Mouse (Mus musculus): ENCODE data around the gene Irs2.

The Irs2 gene

DNA sequence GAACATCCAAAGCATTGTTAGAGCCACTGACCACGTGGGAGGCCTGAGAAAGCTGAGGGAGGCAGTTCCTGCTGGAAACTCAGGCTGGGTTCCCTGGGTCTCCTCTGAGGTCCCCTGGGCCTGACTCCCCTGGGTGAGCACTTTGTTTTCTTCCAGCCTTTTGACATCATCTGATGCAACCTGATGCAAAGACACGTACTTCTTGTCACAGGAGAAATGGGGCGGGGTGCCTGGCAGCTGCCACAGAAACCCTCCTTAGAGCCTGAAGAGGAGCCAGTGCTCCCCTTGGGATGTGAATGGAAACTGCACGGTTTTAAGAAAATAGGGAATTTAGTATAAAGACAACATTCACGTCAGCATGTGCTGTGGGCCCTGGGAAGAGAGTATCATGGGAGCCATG lies 55.6 kb downstream of the Irs2 start:
- no peak for DNase-seq (ENCODE audit: low spot score)

DNA sequence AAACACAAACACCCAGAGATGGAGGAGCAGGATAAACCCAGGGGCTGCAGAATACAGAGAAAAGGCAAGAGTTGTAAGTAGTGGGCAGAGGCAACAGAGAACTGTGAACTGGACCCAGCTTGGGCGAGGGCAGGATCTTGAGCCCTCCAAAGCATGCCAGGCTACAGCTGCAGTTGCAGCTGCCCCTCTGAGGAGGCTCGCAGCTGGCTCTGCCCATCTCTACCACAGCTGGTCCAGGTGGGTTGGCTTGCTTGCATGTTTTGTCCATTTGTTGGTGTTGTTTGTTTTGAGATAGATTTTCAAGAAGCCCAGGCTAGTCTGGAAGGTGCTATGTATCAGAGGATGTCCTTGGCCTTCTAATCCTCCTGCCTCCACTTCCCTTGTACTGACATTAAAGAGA lies 56.0 kb downstream of the Irs2 start:
- DNase-seq (ENCODE audit: low spot score) = no peak

DNA sequence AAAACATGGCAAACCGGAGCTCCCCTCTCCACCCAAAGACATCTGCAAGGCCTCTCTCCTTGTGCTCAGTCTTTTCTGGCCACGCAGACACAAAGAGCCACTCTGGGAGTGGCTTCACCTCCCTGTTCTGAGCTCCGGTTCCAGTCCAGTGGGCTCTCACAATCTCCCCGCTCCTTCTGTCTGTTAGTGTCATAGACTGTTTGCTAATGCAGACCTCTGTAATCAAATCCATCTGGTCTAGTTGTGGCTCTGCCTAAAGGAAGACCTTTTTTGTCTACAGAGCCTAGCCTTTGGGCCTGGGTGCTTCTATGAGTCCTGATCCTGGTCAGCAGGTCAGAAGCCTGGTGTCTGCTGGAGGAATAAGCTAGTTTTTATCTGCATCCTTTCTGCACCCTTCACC lies 56.7 kb downstream of the Irs2 start:
- DNase-seq (ENCODE audit: low spot score) = no peak

DNA sequence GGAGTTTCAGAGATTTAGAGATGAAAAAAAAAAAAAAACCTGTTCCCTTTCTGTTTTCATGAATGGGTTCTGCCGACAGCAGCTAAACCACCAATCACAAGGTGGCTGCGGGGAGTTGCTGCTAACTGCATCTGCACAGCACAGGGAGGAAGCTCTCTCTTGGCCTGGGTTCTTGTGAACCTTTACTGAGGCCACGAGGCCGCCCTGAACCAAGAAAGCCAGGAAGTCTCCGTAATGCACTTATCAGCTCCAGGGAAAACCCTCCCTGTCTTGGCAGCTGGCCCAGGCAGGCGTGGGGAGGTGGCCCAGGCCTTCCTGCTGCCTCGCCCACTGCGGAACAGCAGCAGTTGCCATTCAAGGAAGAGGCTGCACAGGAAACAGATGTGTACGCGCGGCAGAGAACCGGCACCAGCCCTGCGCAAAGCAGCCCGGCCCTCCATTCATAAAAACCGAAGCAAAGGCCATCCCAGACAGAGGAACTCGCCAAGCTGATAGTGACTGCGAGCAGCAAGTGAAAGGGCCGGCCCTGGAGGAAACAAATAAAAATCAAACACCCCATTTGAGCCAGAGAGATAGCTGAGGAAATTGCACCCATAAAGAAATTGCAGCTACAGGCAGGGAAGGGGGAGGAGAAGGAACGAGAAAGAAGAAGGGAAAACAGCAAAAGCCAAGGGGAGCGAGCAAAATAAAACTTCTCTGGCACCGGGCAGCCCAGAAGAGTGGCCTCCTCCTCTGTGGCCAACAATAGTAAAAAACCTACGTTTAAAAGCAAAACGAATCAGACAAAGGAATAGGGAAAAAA lies 62.1 kb downstream of the Irs2 start:
- DNase-seq (ENCODE audit: low spot score) = peak; percentile 98

DNA sequence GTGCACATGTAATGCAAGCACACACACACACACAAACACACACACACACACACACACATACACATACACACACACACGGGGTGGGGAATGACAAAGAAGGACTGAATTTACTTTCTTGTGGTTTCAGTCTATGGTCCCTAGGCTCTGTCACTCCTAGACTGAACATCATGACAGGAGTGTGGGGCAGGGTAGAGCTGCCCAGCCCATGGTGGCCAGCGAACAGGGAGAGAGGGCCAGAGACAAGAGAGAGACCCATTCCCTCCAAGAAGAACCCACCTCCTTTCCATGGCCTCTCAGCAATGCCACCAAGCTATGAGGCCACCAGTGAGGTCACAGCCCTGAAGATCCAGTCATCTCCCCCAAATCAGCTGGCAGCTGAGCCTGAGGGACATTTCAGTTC lies 62.8 kb downstream of the Irs2 start:
- DNase-seq (ENCODE audit: low spot score) = no peak

DNA sequence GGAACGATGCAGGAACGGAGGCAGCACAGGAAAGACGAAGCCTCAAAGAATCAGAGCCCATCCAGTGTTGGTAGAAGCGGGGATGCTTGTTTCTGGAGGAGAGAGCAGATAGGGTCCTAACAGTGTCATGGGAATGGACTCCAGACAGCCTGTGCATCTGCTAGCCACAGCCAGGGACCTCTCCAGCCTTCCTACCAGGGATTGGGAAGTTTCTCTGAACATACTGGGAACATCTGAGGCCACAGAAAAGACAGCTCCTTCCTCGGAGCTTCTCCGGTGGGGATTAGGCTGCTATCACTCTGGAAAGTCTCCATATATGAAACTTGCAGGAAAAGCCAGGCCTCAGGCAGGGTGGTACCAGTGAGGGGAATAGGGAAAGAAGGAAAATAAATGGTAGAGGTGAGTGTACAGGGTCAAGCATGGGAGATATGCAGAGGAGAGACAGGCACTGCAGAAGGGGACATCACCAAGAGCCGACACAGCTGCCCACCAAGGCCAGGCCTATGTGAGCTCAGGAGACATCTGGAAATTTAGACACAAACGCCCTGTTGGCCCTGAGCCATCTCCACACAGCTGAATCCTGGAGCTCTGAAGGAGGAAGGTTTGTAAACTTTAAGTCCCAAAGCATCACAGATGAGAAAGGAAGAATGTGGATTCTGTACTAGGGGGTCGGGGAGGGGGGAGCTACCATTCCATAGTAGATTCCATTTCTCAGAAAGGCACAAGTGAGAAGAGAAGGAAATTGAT lies 64.8 kb downstream of the Irs2 start:
- no peak for DNase-seq (ENCODE audit: low spot score)

DNA sequence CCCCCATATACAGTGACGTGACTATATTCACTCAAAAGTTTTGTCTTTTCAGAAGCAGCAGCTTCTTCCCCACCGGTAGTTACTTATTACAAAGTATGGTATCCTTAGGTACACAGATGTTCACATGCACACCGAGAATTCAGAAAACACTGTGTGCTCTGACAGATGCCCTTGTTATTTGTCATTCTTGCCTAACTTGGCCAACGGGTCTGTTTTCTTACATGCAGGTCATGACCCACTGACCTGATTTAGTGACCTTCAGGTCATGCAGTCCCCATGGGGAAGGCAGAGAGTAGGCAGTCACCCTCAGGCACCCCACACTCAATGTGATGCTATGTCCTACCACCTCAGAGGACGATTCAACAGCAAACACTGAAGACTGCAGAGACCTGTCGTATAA lies 68.4 kb downstream of the Irs2 start:
- no peak for DNase-seq (ENCODE audit: low spot score)

DNA sequence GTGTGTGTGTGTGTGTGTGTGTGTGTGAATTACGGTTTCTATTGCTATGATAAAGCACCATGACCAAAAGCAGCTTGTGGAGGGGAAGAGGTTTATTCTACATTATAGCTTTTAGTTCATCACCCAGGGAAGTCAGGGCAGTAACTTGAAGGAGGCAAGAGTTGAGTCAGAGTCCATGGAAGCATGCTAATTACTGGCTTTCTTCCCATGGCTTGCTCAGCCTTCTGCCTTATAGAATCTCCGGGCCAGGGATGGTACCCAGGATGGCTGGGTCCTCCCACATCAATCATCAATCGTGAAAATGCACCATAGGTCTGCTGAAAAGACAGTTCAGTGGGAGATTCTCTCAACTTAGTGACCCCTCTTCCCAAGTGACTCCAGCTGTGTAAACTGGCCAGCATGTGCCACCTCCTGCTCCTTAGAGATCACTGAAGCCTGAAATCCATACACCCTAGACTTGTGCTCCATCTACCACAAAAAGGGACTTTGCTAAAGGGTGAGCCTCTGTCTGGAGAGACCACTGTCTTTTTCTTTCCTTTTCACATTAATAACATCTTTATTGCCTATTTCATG lies 69.0 kb downstream of the Irs2 start:
- DNase-seq (ENCODE audit: low spot score) = no peak

DNA sequence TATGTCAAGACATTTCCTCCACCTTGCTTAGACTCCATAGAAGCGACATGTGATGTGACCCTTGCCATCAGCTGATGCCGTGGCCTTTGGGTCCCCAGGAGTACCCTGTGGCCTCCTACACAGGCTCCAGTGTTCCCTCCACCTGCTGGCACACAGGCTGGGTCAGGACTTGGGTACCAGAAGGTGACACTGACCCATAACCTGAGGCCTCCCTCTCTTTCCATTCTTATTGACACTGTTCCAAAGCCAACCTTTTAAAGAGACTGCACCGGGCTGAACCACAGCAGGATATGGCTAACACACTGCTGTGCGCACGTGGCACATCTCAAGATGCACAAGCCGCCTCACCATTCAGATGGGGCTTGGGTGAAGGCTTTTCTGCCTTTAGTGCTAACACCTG lies 70.0 kb downstream of the Irs2 start:
- DNase-seq (ENCODE audit: low spot score) = no peak

DNA sequence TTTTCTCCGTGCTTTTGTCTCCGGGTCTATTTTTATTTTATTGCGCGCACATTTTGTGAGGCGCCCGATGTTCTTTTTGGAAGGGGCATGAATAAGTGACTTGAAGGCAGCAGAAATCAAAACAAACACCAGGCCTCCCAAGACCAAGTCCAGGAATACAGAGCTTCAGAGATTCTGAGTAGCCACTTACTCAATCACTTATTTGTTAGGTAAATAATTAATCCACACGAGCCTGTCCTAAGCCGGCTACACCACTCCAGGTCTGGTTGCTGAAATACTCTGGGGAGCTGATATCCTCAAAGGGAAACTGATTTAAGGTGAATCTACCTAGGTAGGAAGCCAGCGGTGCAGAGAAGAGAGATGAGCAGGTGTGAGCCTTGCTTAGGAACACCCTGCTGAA lies 71.6 kb downstream of the Irs2 start:
- DNase-seq (ENCODE audit: low spot score) = no peak

DNA sequence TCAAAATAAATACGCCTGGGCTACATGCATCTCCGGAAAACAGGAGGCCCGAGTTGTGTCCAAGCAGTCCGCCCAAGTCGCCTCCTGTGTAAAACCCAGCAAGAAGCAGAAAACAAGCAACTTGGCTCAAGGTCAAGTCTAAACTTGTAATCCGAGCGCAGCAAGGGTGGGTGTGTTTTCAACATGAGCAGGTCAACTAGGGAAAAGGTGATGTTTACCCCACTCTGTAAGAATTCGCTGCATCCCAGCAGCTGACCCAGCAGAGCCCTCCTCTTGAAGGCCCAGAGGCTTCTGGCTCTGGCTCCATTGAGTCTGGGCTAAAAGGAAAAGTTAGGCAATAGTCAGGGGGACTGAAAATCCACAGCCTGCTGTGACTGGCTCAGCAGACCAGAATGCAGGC lies 73.0 kb downstream of the Irs2 start:
- peak; percentile 96 for DNase-seq (ENCODE audit: low spot score)
